Mouse (Mus musculus) ovary, postnatal 14 days (tissue): ENCODE results near the gene Slc1a3.
A peak's percentile ranks its signal among the peaks of the same experiment; 100 is the strongest.
"Not testable (repeated sequence)": the region's sequence is repeated elsewhere in the genome, so short reads cannot be mapped to it uniquely, and the experiment has no call there.

ENCODE experiments used
- DNase-seq: peaks from one replicate; pipeline ENCODE4 v3.0.0; 2022; ENCODE audit warnings: low spot score

Gene Slc1a3

GRCm38 (mm10) chr15:8706613-8707012 is 4.0 kb downstream of the Slc1a3 start:
- DNase-seq = no peak

GRCm38 (mm10) chr15:8706178-8706577 is 4.4 kb downstream of the Slc1a3 start:
- no peak for DNase-seq

- DNase-seq = not testable (repeated sequence)
Measured at GRCm38 (mm10) chr15:8705560-8705959, 5.0 kb downstream of the Slc1a3 start.

- DNase-seq = no peak
Measured at GRCm38 (mm10) chr15:8697976-8698375, 12.6 kb downstream of the Slc1a3 start.

GRCm38 (mm10) chr15:8697500-8697899 is 13.1 kb downstream of the Slc1a3 start:
- no peak for DNase-seq

- not testable (repeated sequence) for DNase-seq
Measured at GRCm38 (mm10) chr15:8690141-8690540, 20.4 kb downstream of the Slc1a3 start.

GRCm38 (mm10) chr15:8686846-8687245 is 23.7 kb downstream of the Slc1a3 start:
- DNase-seq = no peak

GRCm38 (mm10) chr15:8685506-8685905 is 25.1 kb downstream of the Slc1a3 start:
- DNase-seq = no peak

- DNase-seq = no peak
Measured at GRCm38 (mm10) chr15:8684263-8684662, 26.3 kb downstream of the Slc1a3 start.

GRCm38 (mm10) chr15:8682871-8683270 is 27.7 kb downstream of the Slc1a3 start:
- DNase-seq = no peak

GRCm38 (mm10) chr15:8682421-8682820 is 28.1 kb downstream of the Slc1a3 start:
- DNase-seq = no peak

- no peak for DNase-seq
Measured at GRCm38 (mm10) chr15:8681971-8682370, 28.6 kb downstream of the Slc1a3 start.

- no peak for DNase-seq
Measured at GRCm38 (mm10) chr15:8681009-8681408, 29.6 kb downstream of the Slc1a3 start.

GRCm38 (mm10) chr15:8676959-8677358 is 33.6 kb downstream of the Slc1a3 start:
- no peak for DNase-seq

- DNase-seq = no peak
Measured at GRCm38 (mm10) chr15:8676211-8676691, 34.3 kb downstream of the Slc1a3 start.

- no peak for DNase-seq
Measured at GRCm38 (mm10) chr15:8675616-8676015, 34.9 kb downstream of the Slc1a3 start.

- no peak for DNase-seq
Measured at GRCm38 (mm10) chr15:8672532-8672931, 38.0 kb downstream of the Slc1a3 start.

- DNase-seq = no peak
Measured at GRCm38 (mm10) chr15:8667849-8668522, 42.6 kb downstream of the Slc1a3 start.

GRCm38 (mm10) chr15:8665675-8666350 is 44.8 kb downstream of the Slc1a3 start:
- DNase-seq = no peak

GRCm38 (mm10) chr15:8663348-8664099 is 47.0 kb downstream of the Slc1a3 start:
- DNase-seq = peak; percentile 45

- DNase-seq = no peak
Measured at GRCm38 (mm10) chr15:8661856-8662255, 48.7 kb downstream of the Slc1a3 start.

- DNase-seq = no peak
Measured at GRCm38 (mm10) chr15:8659977-8660376, 50.6 kb downstream of the Slc1a3 start.

- DNase-seq = no peak
Measured at GRCm38 (mm10) chr15:8659483-8659971, 51.0 kb downstream of the Slc1a3 start.
